Mouse (Mus musculus) T-helper 2 cell (primary cell): ENCODE data around the gene Arid1b.

ENCODE experiments used
- in situ Hi-C: fragments of 300-600 bp; cut with MboI, MseI; formaldehyde crosslinking; loops from one replicate; pipeline ENCODE4 v1.15.1; 2025; ENCODE audit warnings: high pct_unique_total_duplicates

Arid1b gene

DNA sequence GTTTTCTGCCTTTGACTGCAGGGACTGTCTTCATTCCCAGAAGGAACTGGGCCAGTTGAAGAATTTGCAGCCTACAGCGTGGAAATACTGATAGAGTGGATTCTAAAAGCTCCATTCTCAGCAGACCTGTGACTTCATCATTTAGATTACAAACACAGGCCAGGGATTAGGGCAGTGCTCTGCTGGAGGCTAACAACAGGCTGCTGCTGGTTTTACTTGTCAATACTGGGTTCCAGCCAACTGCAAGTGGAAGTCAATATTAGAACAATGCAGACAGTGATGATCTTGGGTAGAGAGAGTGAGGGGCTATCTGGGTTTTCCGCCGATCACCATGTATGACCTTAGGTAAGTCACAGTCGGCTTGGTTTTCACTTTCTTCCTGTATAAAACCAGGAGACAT lies 188.4 kb downstream of the Arid1b start:
- in situ Hi-C loops, result no loop called here

DNA sequence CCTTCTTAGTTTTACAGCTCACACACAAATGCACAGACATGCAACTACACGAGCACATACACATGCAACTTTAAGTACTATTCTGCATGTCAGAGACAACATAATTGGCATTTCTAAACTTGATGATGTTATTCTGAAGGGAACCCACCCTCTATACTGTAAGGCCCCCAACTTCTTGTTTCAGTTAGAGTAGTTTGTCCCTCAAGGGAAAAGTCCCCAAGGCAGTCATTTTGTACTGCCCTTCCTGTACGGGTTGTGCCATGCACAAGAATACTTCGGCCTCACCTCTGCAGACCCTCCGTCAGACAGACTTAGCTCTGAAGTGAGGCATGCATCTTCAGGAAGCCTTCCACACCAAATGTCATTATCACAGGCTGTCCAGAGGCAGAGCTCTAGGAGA lies 191.4 kb downstream of the Arid1b start:
- in situ Hi-C loops, result no loop called here

GRCm38 (mm10) chr17:5187546-5187945 lies 193.4 kb downstream of the Arid1b start:
- in situ Hi-C loops, result no loop called here

- in situ Hi-C loops, result no loop called here
These were observed 194.3 kb downstream of the Arid1b start for GRCm38 (mm10) chr17:5188400-5188799.

GRCm38 (mm10) chr17:5189551-5190351 lies 195.6 kb downstream of the Arid1b start:
- in situ Hi-C loops, result no loop called here

- in situ Hi-C loops, result no loop called here
These were observed 196.2 kb downstream of the Arid1b start for GRCm38 (mm10) chr17:5190367-5190766.

GRCm38 (mm10) chr17:5194157-5194916 lies 200.2 kb downstream of the Arid1b start:
- in situ Hi-C loops, result no loop called here

- in situ Hi-C loops, result no loop called here
These were observed 201.3 kb downstream of the Arid1b start for GRCm38 (mm10) chr17:5195397-5195796.

DNA sequence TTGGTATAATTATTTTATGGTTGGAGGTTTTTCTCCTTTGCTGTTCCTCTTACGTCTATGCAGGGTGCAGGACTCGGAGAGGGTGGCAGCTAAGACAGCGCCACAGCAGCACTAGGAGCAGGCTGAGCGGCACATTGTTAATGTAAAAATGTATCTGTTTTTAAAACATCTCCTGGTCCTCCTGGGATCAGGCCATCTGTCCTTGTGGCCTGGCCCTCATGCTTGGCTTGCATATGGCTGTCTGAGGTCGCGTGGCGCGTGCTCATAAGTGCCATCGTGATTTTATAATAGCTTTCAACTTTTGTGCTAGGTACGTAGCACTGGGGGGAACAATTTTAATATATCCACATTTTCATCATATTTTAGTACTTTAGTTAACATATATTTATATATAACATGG lies 201.9 kb downstream of the Arid1b start:
- in situ Hi-C loops, result no loop called here

DNA sequence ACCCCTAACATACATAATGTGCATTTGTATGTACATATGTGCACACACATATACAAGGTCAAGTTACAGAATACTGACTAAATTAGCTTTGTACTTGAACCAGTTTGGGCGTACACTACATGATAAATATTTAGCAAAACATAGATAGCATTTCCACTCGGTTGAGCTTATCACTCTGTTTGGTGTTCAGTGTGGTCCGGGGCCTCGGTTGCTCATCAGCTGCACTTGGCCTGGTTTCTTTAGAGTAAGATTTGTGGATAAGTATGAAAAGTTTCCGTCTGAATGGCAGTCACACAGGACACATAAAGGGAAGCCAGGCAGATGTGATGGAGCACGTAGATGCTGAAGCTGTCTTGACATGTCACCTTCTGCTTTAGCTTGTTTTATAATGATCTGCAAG lies 202.4 kb downstream of the Arid1b start:
- in situ Hi-C loops, result no loop called here

GRCm38 (mm10) chr17:5197083-5197482 lies 203.0 kb downstream of the Arid1b start:
- in situ Hi-C loops, result no loop called here

DNA sequence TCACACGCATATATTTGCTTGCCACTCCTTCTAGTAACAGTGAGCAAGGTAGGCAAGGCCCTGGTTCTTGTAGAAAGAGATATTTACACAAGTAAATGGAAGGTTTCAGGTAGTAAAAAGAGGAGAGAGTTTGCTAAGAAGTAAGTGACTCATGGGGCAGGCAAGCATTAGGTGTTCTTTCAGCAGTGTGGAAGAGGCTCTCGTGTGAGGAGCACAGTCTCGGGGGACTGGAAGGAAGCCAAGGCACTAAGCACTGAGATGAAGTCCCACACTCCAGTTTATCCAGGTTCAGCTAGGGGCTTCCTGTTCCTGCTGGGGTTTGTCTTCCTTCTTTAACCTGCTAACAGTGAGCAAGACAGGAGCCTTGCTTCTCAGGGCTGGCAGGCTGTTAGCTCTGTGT lies 203.6 kb downstream of the Arid1b start:
- in situ Hi-C loops, result no loop called here

GRCm38 (mm10) chr17:5198252-5198651 lies 204.1 kb downstream of the Arid1b start:
- in situ Hi-C loops, result no loop called here

- in situ Hi-C loops, result no loop called here
These were observed 204.7 kb downstream of the Arid1b start for GRCm38 (mm10) chr17:5198811-5199210.

GRCm38 (mm10) chr17:5200638-5201037 lies 206.5 kb downstream of the Arid1b start:
- in situ Hi-C loops, result no loop called here

DNA sequence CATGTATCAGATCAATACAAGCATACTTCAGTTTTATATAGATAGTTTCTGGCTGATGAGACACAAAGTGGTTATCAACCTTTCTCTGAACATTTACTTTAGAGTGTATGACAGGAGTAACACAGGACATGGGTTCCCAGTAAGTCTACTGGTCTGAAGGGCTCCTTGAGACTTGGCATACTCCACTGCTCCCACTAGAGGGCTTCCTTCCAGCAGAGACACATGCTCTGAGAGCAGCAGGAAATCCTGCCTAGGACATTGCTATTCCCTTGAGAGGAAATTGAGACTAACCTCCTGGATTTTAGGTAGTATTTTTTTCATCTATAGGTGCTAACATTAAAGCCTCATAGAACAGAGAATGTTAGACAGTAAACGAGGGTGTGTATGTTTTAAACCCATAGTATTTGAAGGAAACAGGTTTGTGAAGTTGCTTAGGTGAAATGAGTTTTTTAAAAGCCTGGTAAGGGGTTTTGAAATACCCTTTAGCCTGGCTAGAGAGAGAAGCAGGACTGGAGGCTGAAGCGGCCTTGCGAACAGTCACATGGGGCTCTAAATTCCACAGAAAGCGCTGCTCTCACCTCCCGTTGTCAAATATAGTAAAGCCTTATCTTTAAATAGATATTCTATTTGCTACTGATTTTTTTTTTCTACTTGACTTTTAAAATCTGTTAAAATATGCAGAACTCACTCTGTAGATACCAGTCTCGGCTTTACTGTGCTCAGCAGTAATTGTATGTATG lies 207.9 kb downstream of the Arid1b start:
- in situ Hi-C loops, result no loop called here

GRCm38 (mm10) chr17:5202756-5203155 lies 208.6 kb downstream of the Arid1b start:
- in situ Hi-C loops, result no loop called here

DNA sequence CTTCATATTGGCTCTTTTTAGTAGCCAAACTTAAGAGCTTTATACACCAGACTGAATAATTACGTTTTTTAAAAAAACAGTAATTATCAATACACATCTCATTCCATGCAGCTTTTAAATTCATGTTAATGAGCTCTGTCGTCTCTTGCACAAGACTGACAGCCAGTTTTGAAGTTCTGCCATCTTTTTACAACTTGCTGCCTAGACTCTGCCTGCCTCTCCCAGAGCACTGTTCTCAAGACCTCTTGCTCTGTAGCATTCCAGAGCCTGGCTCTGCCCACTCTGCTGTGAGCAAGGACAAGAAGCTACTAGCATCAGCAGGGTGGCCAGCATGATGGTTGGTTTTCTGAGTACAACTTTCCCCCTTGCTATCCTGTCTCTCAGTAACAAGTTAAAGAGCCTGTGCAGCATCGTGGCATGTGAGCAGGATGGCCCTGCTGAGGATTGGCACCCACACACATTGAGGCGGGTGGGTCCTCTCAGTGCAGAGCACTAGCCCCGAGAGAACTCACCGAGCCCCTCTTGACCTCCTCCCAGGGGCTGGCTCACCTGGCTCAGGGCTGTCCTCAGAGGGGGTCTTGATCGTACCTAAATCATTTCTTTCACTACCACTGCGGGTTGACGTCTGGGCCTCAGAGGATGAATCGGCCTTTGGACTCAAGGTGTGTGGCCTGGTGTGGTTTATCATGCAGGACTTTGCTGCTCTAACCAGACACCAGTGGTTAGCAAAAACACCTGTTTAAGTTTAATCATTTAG lies 209.4 kb downstream of the Arid1b start:
- in situ Hi-C loops, result no loop called here

DNA sequence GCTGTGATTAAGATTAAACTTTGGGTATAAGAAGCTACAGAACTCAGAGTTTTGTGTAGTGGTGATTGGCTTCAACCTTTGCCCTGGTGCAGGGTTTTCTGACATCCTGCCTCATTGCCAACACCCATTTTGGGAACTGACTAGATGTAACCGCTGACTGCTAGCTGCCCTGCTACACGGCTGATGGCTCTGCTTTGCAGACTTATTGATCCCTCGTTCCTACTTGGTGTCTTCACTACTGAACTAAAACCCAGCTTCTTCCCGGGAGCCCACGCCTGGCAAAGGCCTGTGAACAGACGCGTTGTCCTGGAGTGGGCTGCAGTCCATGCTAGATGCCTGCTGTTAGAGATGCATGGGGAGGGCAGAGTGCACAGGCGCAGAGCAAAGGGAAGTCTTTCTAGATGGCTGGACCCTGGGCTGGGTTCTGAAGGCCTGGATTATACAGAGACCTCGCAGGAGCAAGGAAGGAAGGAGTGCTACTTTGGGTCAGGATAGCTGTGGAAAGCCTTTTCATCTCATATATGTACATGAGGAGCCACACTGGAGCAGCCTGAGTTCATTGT lies 210.1 kb downstream of the Arid1b start:
- in situ Hi-C loops, result no loop called here

DNA sequence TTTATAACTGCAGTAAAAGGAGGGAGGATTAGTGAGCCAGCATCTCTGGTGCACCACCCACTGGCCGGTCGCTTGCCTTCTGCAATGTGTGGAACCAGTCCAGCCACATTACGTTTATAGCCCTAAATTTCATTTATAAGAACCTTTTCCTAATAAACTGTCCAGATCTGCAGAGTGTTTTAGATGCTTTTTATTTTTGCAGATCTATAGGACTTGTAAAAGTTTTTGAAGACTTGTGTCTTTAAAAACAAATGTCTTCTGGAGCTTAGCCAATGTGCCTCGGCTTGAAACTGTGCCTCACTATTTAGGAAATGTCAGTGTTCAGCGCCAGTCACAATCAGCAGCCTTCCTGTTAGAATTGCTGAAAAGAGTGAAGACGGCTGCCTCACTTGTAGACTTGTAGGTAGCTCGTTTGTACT lies 211.0 kb downstream of the Arid1b start:
- in situ Hi-C loops, result no loop called here

- in situ Hi-C loops, result no loop called here
These were observed 212.6 kb downstream of the Arid1b start for GRCm38 (mm10) chr17:5206731-5207130.
